Mouse (Mus musculus): ENCODE measurements around the gene Xpo4.

DNA sequence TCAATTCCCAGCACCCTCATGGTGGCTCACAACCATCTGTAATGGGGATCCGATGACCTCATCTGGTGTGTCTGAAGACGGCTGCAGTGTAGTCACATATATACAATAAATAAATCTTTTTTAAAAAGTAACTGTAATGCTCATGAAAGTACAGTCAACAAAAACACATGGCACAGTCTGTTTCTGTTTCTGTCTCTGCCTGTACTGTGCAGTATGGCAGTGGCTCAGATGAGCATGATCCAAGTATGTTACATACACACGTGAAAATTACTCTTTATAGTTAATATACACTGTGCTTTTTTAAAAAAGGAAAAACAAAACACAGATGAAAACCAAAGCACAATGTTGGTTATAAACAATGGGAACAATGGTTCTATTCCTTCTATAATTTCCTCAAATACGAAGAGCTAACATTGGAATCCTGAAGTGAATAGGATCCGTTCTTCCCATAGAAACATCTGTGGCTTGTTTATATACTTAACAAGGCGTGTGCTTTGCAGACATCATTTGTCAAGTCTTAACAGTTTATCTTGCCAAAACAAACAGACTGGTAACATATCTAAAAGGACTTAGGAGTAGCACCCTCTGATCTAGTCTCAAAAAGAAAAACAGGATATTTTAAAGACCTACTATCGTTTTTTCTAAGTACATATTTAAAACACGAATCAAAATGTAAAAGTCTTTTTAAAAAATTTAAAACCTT lies 58.4 kb downstream of the Xpo4 start:
- no peak for TF ChIP-seq GATA1 (IDR thresholded peaks at IDR 0.05; ENCODE audit: borderline replicate concordance, low read length)
- no peak for TF ChIP-seq FLI1 (IDR thresholded peaks at IDR 0.05; ENCODE audit: low read length)

Data from megakaryocyte, embryonic 14.5 days (primary cell).